Mouse (Mus musculus): ENCODE data around the gene Pias4. TPM values are rescaled to one million over a fixed set of nuclear protein-coding genes. Genes with fewer than 3 reads are reported as not detected.
"Not testable (repeated sequence)": the region's sequence is repeated elsewhere in the genome, so short reads cannot be mapped to it uniquely, and the experiment has no call there.

The Pias4 gene
- polyA plus RNA-seq, 1 experiment = 13.4 TPM

DNA sequence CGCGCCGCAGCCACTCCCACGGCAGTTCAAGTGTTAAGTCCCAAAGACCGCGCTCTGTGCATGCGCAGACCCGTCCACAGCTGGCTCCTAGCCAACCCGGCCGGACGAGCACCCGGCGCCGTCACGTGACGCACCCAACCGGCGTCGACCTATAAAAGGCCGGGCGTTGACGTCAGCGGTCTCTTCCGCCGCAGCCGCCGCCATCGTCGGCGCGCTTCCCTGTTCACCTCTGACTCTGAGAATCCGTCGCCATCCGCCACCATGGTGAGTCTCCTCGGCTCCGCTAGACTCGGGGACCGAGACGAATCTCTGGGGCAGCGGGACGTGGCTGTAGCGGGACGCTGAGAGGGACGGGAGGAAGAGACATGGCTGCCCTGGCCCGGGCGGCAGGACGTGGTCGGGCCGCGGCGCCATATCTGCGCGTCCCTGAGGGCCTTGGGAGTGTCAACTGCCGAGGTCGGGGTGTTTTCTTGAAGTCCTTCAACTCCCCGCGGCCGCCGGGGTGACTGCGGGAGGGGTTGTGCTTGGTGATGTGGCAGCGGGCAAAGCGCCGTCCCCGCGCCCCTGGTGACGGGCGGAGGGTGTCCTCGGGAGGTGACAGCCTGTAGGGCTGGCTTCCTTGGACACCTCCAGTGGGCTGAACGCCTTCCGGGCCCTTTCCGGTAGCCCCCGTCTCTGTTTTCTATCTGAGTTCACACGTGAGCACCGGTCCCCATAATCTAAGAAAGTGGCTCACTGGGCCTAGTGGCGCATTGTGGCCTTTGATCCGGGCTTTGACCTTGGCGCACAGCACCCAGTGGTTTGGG, 8.9 kb upstream of the Pias4 start, which contains the start of gene Eef2:
TSS of gene Eef2 (plus strand) at position 166 of the 806 bp plus-strand sequence.
- Histone ChIP-seq H3K36me3 (ENCODE audit: control insufficient read depth) (peaks cover 49% of the 10 kb centered on the region), H3K4me3 (replicated peaks) (peak within 1 kb of the TSS; percentile 84), H3K4me1 (ENCODE audit: control insufficient read depth) (peaks cover 83% of the 10 kb centered on the region), H3K9me3 (ENCODE audit: control insufficient read depth, low read length) (no peaks in the 10 kb centered on the region), H3K27me3 (ENCODE audit: control insufficient read depth) (no peaks in the 10 kb centered on the region; the same call in 1 of the 2 replicates)
- TF ChIP-seq GATA1 (IDR thresholded peaks at IDR 0.05; ENCODE audit: low read length) (no peak), TAL1 (IDR thresholded peaks at IDR 0.05; ENCODE audit: low read length) (no peak)

DNA sequence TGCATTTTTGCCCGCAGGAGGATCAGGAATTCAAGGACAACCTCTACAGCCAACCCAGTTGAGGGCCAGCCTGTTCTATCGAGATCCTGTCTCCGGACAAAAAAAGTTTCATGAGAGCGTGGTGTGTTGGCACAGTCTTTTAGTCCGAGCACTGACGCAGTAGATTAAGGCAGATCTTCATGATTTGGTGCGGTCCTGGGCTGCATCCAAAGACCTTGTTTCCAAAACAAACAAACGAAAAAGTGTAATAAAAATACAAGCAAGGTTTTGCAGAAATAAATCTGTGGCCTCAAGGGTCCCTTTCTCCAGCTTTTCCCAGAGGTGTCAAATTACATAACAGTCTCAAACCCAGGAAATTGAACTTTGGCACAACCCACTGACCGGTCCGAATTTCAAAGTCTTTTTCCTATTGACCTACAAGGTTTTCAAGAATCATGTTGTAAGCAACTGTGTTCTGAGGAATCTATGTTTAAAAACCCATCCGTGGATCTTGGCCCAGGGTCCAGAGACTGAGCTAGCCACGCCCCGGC, 8.3 kb upstream of the Pias4 start:
- no peaks in the 10 kb centered on the region; the same call in 1 of the 2 replicates for H3K27me3 ChIP-seq (ENCODE audit: control insufficient read depth)
- TF ChIP-seq GATA1 (IDR thresholded peaks at IDR 0.05; ENCODE audit: low read length) = no peak
- TF ChIP-seq TAL1 (IDR thresholded peaks at IDR 0.05; ENCODE audit: low read length) = no peak
- peaks cover 78% of the 10 kb centered on the region for H3K4me1 ChIP-seq (ENCODE audit: control insufficient read depth)
- H3K9me3 ChIP-seq (ENCODE audit: control insufficient read depth, low read length) = no peaks in the 10 kb centered on the region
- peaks cover 42% of the 10 kb centered on the region for H3K36me3 ChIP-seq (ENCODE audit: control insufficient read depth)
- H3K4me3 ChIP-seq (replicated peaks) = peak overlapping the region; percentile 84

DNA sequence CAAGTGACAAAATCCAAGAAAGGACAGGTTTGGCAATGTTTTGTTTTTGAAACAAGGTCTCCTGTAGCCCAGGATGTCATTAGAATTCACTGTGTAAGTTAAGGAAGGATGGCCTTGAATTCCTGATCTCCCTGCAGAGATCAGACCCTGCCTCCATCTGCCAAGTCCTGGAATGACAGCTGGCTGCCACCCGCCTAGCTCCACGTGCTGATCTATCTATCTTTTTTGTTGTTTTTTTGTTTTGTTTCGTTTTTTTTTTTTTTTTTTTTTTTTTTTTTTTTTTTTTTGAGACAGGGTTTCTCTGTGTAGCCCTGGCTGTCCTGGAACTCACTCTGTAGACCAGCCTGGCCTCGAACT, 7.6 kb upstream of the Pias4 start:
- H3K27me3 ChIP-seq (ENCODE audit: control insufficient read depth); H3K9me3 ChIP-seq (ENCODE audit: control insufficient read depth, low read length): not testable (repeated sequence)
- peaks cover 71% of the 10 kb centered on the region for H3K4me1 ChIP-seq (ENCODE audit: control insufficient read depth)
- peak overlapping the region; percentile 32 for H3K4me3 ChIP-seq (replicated peaks)
- H3K36me3 ChIP-seq (ENCODE audit: control insufficient read depth) = peaks cover 35% of the 10 kb centered on the region

DNA sequence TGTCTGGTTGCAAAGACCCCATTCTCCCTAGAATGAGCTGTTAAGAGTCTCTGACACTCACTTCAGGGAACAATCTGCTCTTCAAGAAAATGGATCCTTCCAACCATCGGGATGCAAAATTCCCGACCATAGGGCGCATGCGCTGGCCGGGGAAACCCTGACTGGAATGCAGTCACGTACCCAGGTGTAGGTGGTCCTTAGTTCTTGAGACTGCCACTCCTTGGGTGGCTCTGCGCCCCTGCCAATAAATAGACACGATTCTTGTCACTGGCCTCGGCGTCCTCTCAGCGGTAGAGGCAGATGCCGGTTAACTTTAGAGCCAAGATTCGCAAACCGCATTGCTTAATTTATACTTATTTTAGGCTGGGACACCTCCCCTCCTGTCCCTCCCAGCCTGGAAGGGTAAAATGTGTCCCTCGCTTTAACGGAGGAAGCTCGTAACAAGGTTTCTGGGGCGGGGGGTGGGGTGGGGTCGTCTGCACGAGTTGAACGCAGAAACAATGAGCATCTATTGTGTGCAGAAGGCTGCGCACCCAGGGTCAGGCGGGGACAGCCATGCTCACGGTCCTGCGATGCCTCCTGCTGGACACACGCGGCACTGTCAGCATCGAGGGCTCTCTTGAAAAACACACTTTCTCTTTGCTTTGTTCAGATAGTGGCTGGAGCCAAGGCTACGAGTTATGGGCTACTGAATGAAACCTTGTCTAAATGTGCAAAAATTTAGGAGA, 7.1 kb upstream of the Pias4 start:
- no peaks in the 10 kb centered on the region for H3K9me3 ChIP-seq (ENCODE audit: control insufficient read depth, low read length)
- peak overlapping the region; percentile 32 for H3K4me3 ChIP-seq (replicated peaks)
- H3K36me3 ChIP-seq (ENCODE audit: control insufficient read depth) = peaks cover 30% of the 10 kb centered on the region
- TF ChIP-seq TAL1 (IDR thresholded peaks at IDR 0.05; ENCODE audit: low read length) (no peak), GATA1 (IDR thresholded peaks at IDR 0.05; ENCODE audit: low read length) (no peak)
- peaks cover 66% of the 10 kb centered on the region for H3K4me1 ChIP-seq (ENCODE audit: control insufficient read depth)
- no peaks in the 10 kb centered on the region; the same call in 1 of the 2 replicates for H3K27me3 ChIP-seq (ENCODE audit: control insufficient read depth)

DNA sequence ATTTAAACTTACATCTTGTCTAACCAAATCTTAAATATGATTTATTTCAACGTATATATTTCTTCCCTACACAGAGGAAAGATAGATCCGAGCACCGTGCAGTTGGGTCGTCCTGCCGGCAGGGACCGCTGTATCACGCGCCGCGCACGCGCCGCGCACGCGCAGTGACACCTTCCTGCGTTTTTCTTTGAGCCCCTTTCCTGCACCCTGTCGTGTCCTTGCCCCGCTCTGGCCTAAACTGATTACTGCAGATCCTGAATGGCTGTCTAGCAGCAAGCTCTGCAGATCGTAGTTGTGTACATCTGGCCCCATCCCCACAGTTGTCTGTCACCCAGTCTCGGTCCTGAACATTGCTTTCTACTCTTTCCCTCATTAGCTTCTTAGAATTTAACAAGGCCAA, 5.4 kb upstream of the Pias4 start:
- H3K4me1 ChIP-seq (ENCODE audit: control insufficient read depth) = peaks cover 62% of the 10 kb centered on the region
- H3K9me3 ChIP-seq (ENCODE audit: control insufficient read depth, low read length) = no peaks in the 10 kb centered on the region
- H3K36me3 ChIP-seq (ENCODE audit: control insufficient read depth) = peaks cover 13% of the 10 kb centered on the region
- TF ChIP-seq GATA1 (IDR thresholded peaks at IDR 0.05; ENCODE audit: low read length) = no peak
- no peak for TF ChIP-seq TAL1 (IDR thresholded peaks at IDR 0.05; ENCODE audit: low read length)
- peak overlapping the region; percentile 55 for H3K4me3 ChIP-seq (replicated peaks)
- no peaks in the 10 kb centered on the region for H3K27me3 ChIP-seq (ENCODE audit: control insufficient read depth)

DNA sequence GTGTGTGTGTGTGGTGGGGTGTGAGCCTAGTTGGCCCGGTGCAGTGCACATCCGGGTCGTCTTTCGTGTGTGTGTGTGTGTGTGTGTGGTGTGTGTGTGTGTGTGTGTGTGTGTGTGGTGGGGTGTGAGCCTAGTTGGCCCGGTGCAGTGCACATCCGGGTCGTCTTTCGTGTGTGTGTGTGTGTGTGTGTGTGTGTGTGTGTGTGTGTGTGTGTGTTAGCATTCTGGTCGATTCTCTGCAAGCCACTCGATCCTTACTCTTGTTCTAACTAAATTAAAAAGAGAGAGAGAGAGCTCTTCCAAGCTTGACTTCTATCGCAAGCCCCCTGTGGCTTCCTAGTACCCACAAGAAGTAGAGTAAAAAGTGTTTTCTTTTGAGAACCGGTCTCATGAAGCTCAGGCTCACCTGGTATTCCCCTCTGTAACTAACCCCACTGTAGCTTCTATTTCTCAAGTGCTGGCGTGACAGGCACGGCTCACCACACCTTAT, 1.7 kb upstream of the Pias4 start:
- H3K4me3 ChIP-seq (replicated peaks) = peak overlapping the region; percentile 40
- H3K27me3 ChIP-seq (ENCODE audit: control insufficient read depth); H3K9me3 ChIP-seq (ENCODE audit: control insufficient read depth, low read length): not testable (repeated sequence)
- H3K36me3 ChIP-seq (ENCODE audit: control insufficient read depth) = peaks cover 14% of the 10 kb centered on the region
- peaks cover 62% of the 10 kb centered on the region for H3K4me1 ChIP-seq (ENCODE audit: control insufficient read depth)

DNA sequence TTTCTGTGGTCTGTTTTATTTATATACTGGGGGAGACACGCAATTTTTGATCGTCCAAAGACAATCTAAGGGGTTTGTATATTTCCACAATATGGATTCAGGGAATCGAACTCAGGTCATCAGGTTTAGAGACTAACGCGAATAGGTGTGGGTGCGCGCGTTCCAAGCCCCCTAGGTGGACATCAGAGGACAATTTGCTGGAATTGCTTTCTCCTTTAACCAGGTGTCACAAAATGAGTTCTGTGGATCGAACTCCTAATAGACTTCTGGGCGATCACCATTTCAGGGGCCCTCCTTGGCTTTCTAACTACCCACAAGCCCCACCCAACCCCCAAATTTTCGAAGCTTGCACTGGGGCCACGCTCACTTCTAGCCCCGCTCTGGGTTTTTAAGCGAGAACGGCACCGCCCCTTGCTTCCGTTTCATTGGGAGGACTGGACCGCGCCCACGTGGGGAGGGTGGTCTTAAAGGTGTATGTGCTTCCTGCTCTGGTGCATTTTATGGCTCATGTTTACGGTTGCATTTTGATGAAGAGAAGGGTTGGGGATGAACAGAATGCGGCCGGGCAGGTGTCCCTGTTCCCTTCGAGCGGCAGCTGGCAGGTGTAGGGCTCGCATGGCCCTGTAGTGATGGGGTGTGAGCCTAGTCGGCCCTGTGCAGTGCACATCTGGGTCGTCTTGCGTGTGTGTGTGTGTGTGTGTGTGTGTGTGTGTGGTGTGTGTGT, 960 bp upstream of the Pias4 start:
- H3K4me3 ChIP-seq (replicated peaks) = peak overlapping the region; percentile 93
- H3K36me3 ChIP-seq (ENCODE audit: control insufficient read depth) = peaks cover 22% of the 10 kb centered on the region
- no peaks in the 10 kb centered on the region for H3K9me3 ChIP-seq (ENCODE audit: control insufficient read depth, low read length)
- no peaks in the 10 kb centered on the region for H3K27me3 ChIP-seq (ENCODE audit: control insufficient read depth)
- no peak for TF ChIP-seq TAL1 (IDR thresholded peaks at IDR 0.05; ENCODE audit: low read length)
- TF ChIP-seq GATA1 (IDR thresholded peaks at IDR 0.05; ENCODE audit: low read length) = no peak
- peaks cover 62% of the 10 kb centered on the region for H3K4me1 ChIP-seq (ENCODE audit: control insufficient read depth)

DNA sequence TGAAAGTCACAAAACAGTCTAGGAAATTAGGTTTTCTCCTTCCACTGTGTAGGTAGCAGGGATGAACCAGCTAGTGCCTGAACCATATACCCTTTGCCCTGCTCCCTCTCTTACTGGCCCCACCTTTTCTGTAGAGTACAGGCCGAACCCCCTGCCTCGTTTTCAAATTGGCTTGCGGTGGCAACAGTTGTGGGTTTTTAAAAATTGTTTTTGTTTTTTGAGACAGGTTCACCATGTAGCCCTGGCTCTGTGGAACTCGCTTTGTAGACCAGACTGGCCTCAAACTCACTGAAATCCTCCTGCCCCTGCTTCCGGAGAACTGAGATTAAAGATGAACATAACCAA, 336 bp upstream of the Pias4 start:
- Histone ChIP-seq H3K4me3 (replicated peaks) (peak overlapping the region; percentile 93), H3K9me3 (ENCODE audit: control insufficient read depth, low read length) (no peaks in the 10 kb centered on the region), H3K4me1 (ENCODE audit: control insufficient read depth) (peaks cover 59% of the 10 kb centered on the region), H3K27me3 (ENCODE audit: control insufficient read depth) (no peaks in the 10 kb centered on the region), H3K36me3 (ENCODE audit: control insufficient read depth) (peaks cover 27% of the 10 kb centered on the region)
- TF ChIP-seq GATA1 (IDR thresholded peaks at IDR 0.05; ENCODE audit: low read length) = no peak
- TF ChIP-seq TAL1 (IDR thresholded peaks at IDR 0.05; ENCODE audit: low read length) = no peak

DNA sequence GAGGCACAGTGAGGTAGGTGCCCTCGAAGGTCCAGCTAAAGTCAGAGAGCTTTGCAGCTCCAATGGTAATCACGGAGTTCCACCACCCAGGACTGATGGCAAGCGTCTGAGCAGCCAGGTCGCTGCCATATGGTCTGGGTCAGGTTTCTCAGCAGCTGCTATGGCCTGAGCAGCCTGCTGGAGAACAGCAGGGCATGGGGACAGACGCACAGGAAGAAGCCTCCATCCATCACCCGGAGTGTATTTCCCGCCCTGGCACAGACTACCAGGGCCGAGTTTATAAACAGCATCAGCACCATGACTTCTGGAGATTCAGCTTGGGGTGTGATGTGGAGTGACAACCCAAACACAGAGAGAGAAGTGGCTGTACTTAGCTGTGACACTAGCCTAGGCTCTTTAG, 2.6 kb downstream of the Pias4 start:
- H3K4me1 ChIP-seq (ENCODE audit: control insufficient read depth) = peaks cover 78% of the 10 kb centered on the region
- TF ChIP-seq TAL1 (IDR thresholded peaks at IDR 0.05; ENCODE audit: low read length) (no peak), GATA1 (IDR thresholded peaks at IDR 0.05; ENCODE audit: low read length) (no peak)
- no peaks in the 10 kb centered on the region for H3K9me3 ChIP-seq (ENCODE audit: control insufficient read depth, low read length)
- H3K4me3 ChIP-seq (replicated peaks) = no peak overlapping the region
- H3K27me3 ChIP-seq (ENCODE audit: control insufficient read depth) = no peaks in the 10 kb centered on the region
- peaks cover 56% of the 10 kb centered on the region for H3K36me3 ChIP-seq (ENCODE audit: control insufficient read depth)
